Mouse (Mus musculus) limb, embryonic 11.5 days (tissue): ENCODE results near the gene Pappa2. TPM values are rescaled to one million over a fixed set of nuclear protein-coding genes. Genes with fewer than 3 reads are reported as not detected.
A peak's percentile ranks its signal among the peaks of the same experiment; 100 is the strongest.

Experiments used
- ATAC-seq: fragments of 200-750 bp; cut with Nextera tagmentation; 2 replicates; pipeline ENCODE4 v1.8.0; 2017; ENCODE audit warnings: low read depth; ENCODE audit not compliant: insufficient number of reproducible peaks, low FRiP score, low TSS enrichment
- DNase-seq: peaks from one replicate; pipeline ENCODE4 v3.0.0-alpha.2; 2015; ENCODE audit warnings: low spot score
- H3K27ac ChIP-seq: fragments of 300-500 bp; sonication (generic); replicated peaks from 2 replicates; pipeline ENCODE4 v1.5.1; 2014; ENCODE audit warnings: low read depth, mild to moderate bottlenecking, low read length
- H3K27me3 ChIP-seq: fragments of 300-500 bp; sonication (generic); 2 replicates; pipeline ENCODE4 v1.6.1; 2014; ENCODE audit warnings: mild to moderate bottlenecking, low read length, mixed read lengths; ENCODE audit not compliant: control insufficient read depth, insufficient read depth
- H3K36me3 ChIP-seq: fragments of 300-500 bp; sonication (generic); 2 replicates; pipeline ENCODE4 v1.6.1; 2014; ENCODE audit warnings: mild to moderate bottlenecking, low read length, moderate library complexity, mixed read lengths; ENCODE audit not compliant: control insufficient read depth, insufficient read depth
- H3K4me1 ChIP-seq: fragments of 300-500 bp; sonication (generic); 2 replicates; pipeline ENCODE4 v1.6.1; 2014; ENCODE audit warnings: low read length, mixed read lengths; ENCODE audit not compliant: control insufficient read depth, insufficient read depth
- H3K4me2 ChIP-seq: fragments of 300-500 bp; sonication (generic); 2 replicates; pipeline ENCODE4 v1.6.1; 2014; ENCODE audit warnings: low read depth, mild to moderate bottlenecking, moderate library complexity; ENCODE audit not compliant: severe bottlenecking
- H3K4me3 ChIP-seq: fragments of 300-500 bp; sonication (generic); 2 replicates; pipeline ENCODE4 v1.5.1; 2014; ENCODE audit warnings: low read depth, low read length
- H3K9ac ChIP-seq: fragments of 300-500 bp; sonication (generic); 2 replicates; pipeline ENCODE4 v1.6.1; 2014; ENCODE audit warnings: mild to moderate bottlenecking, low read length
- H3K9me3 ChIP-seq: fragments of 300-500 bp; sonication (generic); 2 replicates; pipeline ENCODE4 v1.6.1; 2016; ENCODE audit warnings: low read length; ENCODE audit not compliant: control insufficient read depth
- WGBS: fragments of 180-500 bp; shearing (Covaris S2); extraction: QIAGEN DNeasy Blood & Tissue Kit; methylation state at CpG from one replicate; pipeline ENCODE4 v1.1.7; 2014; 5-methylcytosine and 5-hydroxymethylcytosine counted together
- polyA plus RNA-seq: library from polyadenylated mRNA; unstranded; fragments of >200 nt; fragmentation: Nextera tagmentation; extraction: Ambion mirVana; gene quantifications from 2 replicates; pipeline ENCODE4 v1.2.1, GENCODE M21; 2014

The Pappa2 gene
- polyA plus RNA-seq, 1 experiment from 2014 or later, result 0.13 TPM

GRCm38 (mm10) chr1:158953479-158954207, 26.6 kb downstream of the Pappa2 start:
- peaks cover 6% of the 10 kb centered on the region for H3K4me1 ChIP-seq
- no peaks in the 10 kb centered on the region for H3K27me3 ChIP-seq
- 44% methylated on average over 6 of the region's 6 CpGs for WGBS
- H3K4me2 ChIP-seq, result no peak overlapping the region
- DNase-seq, result peak; percentile 84
- H3K9me3 ChIP-seq, result no peaks in the 10 kb centered on the region
- H3K9ac ChIP-seq, result no peak overlapping the region
- peak; percentile 82 for ATAC-seq
- no peaks in the 10 kb centered on the region for H3K36me3 ChIP-seq
- no peak overlapping the region for H3K4me3 ChIP-seq
- H3K27ac ChIP-seq, result no peak overlapping the region

- 90% methylated on average over 6 of the region's 6 CpGs for WGBS
Measured at GRCm38 (mm10) chr1:158949041-158949440, 31.2 kb downstream of the Pappa2 start.

GRCm38 (mm10) chr1:158947981-158948735, 32.1 kb downstream of the Pappa2 start:
- no peak for DNase-seq
- Histone ChIP-seq H3K4me1 (peaks cover 6% of the 10 kb centered on the region), H3K4me3 (no peak overlapping the region), H3K27me3 (no peaks in the 10 kb centered on the region), H3K4me2 (no peak overlapping the region), H3K27ac (no peak overlapping the region), H3K36me3 (no peaks in the 10 kb centered on the region), H3K9me3 (no peaks in the 10 kb centered on the region), H3K9ac (no peak overlapping the region)
- ATAC-seq, result no peak
- 67% methylated on average over 6 of the region's 6 CpGs for WGBS

More at GRCm38 (mm10) chr1:158949041-158949440, 31.2 kb downstream of the Pappa2 start:
- Histone ChIP-seq H3K9me3 (no peaks in the 10 kb centered on the region), H3K27ac (no peak overlapping the region), H3K4me2 (no peak overlapping the region), H3K9ac (no peak overlapping the region), H3K36me3 (no peaks in the 10 kb centered on the region), H3K4me3 (no peak overlapping the region), H3K27me3 (no peaks in the 10 kb centered on the region), H3K4me1 (peaks cover 6% of the 10 kb centered on the region)
- DNase-seq (no peak), ATAC-seq (no peak)

- no peak overlapping the region for H3K4me3 ChIP-seq
- no peaks in the 10 kb centered on the region for H3K4me1 ChIP-seq
- no peaks in the 10 kb centered on the region for H3K27me3 ChIP-seq
- ATAC-seq, result no peak
- H3K27ac ChIP-seq, result no peak overlapping the region
- 60% methylated on average over 4 of the region's 4 CpGs for WGBS
- no peak overlapping the region for H3K9ac ChIP-seq
- H3K9me3 ChIP-seq, result no peaks in the 10 kb centered on the region
- no peak overlapping the region for H3K4me2 ChIP-seq
- no peaks in the 10 kb centered on the region for H3K36me3 ChIP-seq
- no peak for DNase-seq
Measured at GRCm38 (mm10) chr1:158944936-158945335, 35.4 kb downstream of the Pappa2 start.

GRCm38 (mm10) chr1:158942864-158943263, 37.4 kb downstream of the Pappa2 start:
- H3K9me3 ChIP-seq, result no peaks in the 10 kb centered on the region
- H3K4me1 ChIP-seq, result no peaks in the 10 kb centered on the region
- no peak overlapping the region for H3K4me2 ChIP-seq
- DNase-seq, result no peak
- H3K9ac ChIP-seq, result no peak overlapping the region
- no peaks in the 10 kb centered on the region for H3K36me3 ChIP-seq
- WGBS, result 46% methylated on average over 3 of the region's 3 CpGs
- no peak for ATAC-seq
- no peak overlapping the region for H3K27ac ChIP-seq
- H3K4me3 ChIP-seq, result no peak overlapping the region
- H3K27me3 ChIP-seq, result no peaks in the 10 kb centered on the region

- no peak for ATAC-seq
Measured at GRCm38 (mm10) chr1:158940966-158941365, 39.3 kb downstream of the Pappa2 start.

GRCm38 (mm10) chr1:158934447-158934846, 45.8 kb downstream of the Pappa2 start:
- H3K27me3 ChIP-seq, result no peaks in the 10 kb centered on the region
- H3K9ac ChIP-seq, result no peak overlapping the region
- no peak for ATAC-seq
- no peak for DNase-seq
- H3K4me2 ChIP-seq, result no peak overlapping the region
- 90% methylated on average over 3 of the region's 3 CpGs for WGBS
- no peak overlapping the region for H3K27ac ChIP-seq
- no peak overlapping the region for H3K4me3 ChIP-seq
- H3K4me1 ChIP-seq, result no peaks in the 10 kb centered on the region
- H3K36me3 ChIP-seq, result no peaks in the 10 kb centered on the region
- no peaks in the 10 kb centered on the region for H3K9me3 ChIP-seq

More at GRCm38 (mm10) chr1:158940966-158941365, 39.3 kb downstream of the Pappa2 start:
- no peaks in the 10 kb centered on the region for H3K4me1 ChIP-seq
- DNase-seq, result no peak
- 19% methylated on average over 3 of the region's 3 CpGs for WGBS
- H3K9ac ChIP-seq, result no peak overlapping the region
- no peak overlapping the region for H3K27ac ChIP-seq
- H3K9me3 ChIP-seq, result no peaks in the 10 kb centered on the region
- no peaks in the 10 kb centered on the region for H3K27me3 ChIP-seq
- no peaks in the 10 kb centered on the region for H3K36me3 ChIP-seq
- no peak overlapping the region for H3K4me3 ChIP-seq
- H3K4me2 ChIP-seq, result no peak overlapping the region

GRCm38 (mm10) chr1:158931202-158931827, 49.0 kb downstream of the Pappa2 start:
- Histone ChIP-seq H3K4me3 (no peak overlapping the region), H3K9ac (no peak overlapping the region), H3K27me3 (no peaks in the 10 kb centered on the region), H3K36me3 (no peaks in the 10 kb centered on the region), H3K4me1 (no peaks in the 10 kb centered on the region), H3K9me3 (no peaks in the 10 kb centered on the region), H3K4me2 (no peak overlapping the region), H3K27ac (no peak overlapping the region)
- DNase-seq (no peak), ATAC-seq (no peak)
- WGBS, result 46% methylated on average over 6 of the region's 6 CpGs
